Mouse (Mus musculus): ENCODE results near the gene Gm21083. TPM values are rescaled to one million over a fixed set of nuclear protein-coding genes. Genes with fewer than 3 reads are reported as not detected.

Gene Gm21083
- polyA plus RNA-seq, 1 experiment from 2014 or later: not detected

Other genes starting within 250 kb of the Gm21083 start
- gene Gm21149, start 100.8 kb upstream of the Gm21083 start, polyA plus RNA-seq (2014; fragmentation: Nextera tagmentation; extraction: Ambion mirVana): not detected in 2 replicates
- gene Gm21190, start 48.1 kb upstream of the Gm21083 start, polyA plus RNA-seq (2014; fragmentation: Nextera tagmentation; extraction: Ambion mirVana): not detected in 2 replicates
- gene Speer4d, start 41.7 kb downstream of the Gm21083 start, polyA plus RNA-seq (2014; fragmentation: Nextera tagmentation; extraction: Ambion mirVana): not detected in 2 replicates
- gene 4930572O03Rik, start 79.7 kb downstream of the Gm21083 start, polyA plus RNA-seq (2014; fragmentation: Nextera tagmentation; extraction: Ambion mirVana): not detected in 2 replicates
- gene Speer4c, start 136.9 kb downstream of the Gm21083 start, polyA plus RNA-seq (2014; fragmentation: Nextera tagmentation; extraction: Ambion mirVana): not detected in 2 replicates

All from limb, embryonic 11.5 days (tissue).